Mouse (Mus musculus) hematopoietic stem cell, adult 5-6 weeks (primary cell): ENCODE results near the gene Lingo1. TPM values are rescaled to one million over a fixed set of nuclear protein-coding genes. Genes with fewer than 3 reads are reported as not detected.

Experiments
- ATAC-seq, 2 experiments: fragments of 125-278 bp in 1 of 2; replicated peaks in 1 of 2; 2 replicates each; pipeline ENCODE4 v1.8.0; 2016 to 2017; ENCODE audit warnings: inconsistent platforms in 2 of 2, mild to moderate bottlenecking in 2 of 2, moderate number of reproducible peaks in 2 of 2, low read depth in 1 of 2, moderate TSS enrichment in 1 of 2; ENCODE audit not compliant: low FRiP score in 2 of 2, poor library complexity in 2 of 2, severe bottlenecking in 2 of 2, insufficient read depth in 1 of 2, low TSS enrichment in 1 of 2
- total RNA-seq: library from RNA; stranded (forward); fragments of 172-1452, 232-1000 nt; gene quantifications from 2 replicates; pipeline ENCODE4 v1.2.3, GENCODE M21; 2017

The Lingo1 gene
- total RNA-seq, 1 experiment from 2014 or later = not detected

- no peak for ATAC-seq
Observed at GRCm38 (mm10) chr9:56633449-56634225, 162.6 kb downstream of the Lingo1 start.

- no peak for ATAC-seq
Observed at GRCm38 (mm10) chr9:56630945-56631344, 165.3 kb downstream of the Lingo1 start.

- no peak for ATAC-seq
Observed at GRCm38 (mm10) chr9:56629674-56630397, 166.4 kb downstream of the Lingo1 start.

- no peak for ATAC-seq
Observed at GRCm38 (mm10) chr9:56627295-56627694, 169.0 kb downstream of the Lingo1 start.

- no peak for ATAC-seq
Observed at GRCm38 (mm10) chr9:56624923-56625322, 171.3 kb downstream of the Lingo1 start.

- ATAC-seq = no peak
Observed at GRCm38 (mm10) chr9:56623361-56623760, 172.9 kb downstream of the Lingo1 start.

GRCm38 (mm10) chr9:56622761-56623160 lies 173.5 kb downstream of the Lingo1 start:
- ATAC-seq = no peak

- no peak for ATAC-seq
Observed at GRCm38 (mm10) chr9:56620512-56621371, 175.5 kb downstream of the Lingo1 start.

GRCm38 (mm10) chr9:56619715-56620114 lies 176.6 kb downstream of the Lingo1 start:
- no peak for ATAC-seq

- no peak for ATAC-seq
Observed at GRCm38 (mm10) chr9:56618660-56619059, 177.6 kb downstream of the Lingo1 start.

- no peak for ATAC-seq
Observed at GRCm38 (mm10) chr9:56616061-56616460, 180.2 kb downstream of the Lingo1 start.

GRCm38 (mm10) chr9:56612798-56613183 lies 183.5 kb downstream of the Lingo1 start:
- ATAC-seq = no peak

- ATAC-seq = no peak
Observed at GRCm38 (mm10) chr9:56611912-56612797, 184.1 kb downstream of the Lingo1 start.

- no peak for ATAC-seq
Observed at GRCm38 (mm10) chr9:56610955-56611354, 185.3 kb downstream of the Lingo1 start.

- no peak for ATAC-seq
Observed at GRCm38 (mm10) chr9:56610466-56610865, 185.8 kb downstream of the Lingo1 start.

- ATAC-seq = no peak
Observed at GRCm38 (mm10) chr9:56609486-56609885, 186.8 kb downstream of the Lingo1 start.
